Mouse (Mus musculus) ovary, postnatal 36 days (tissue): ENCODE data around the gene Gm4969.

Experiments
- DNase-seq: peaks from one replicate; pipeline ENCODE4 v3.0.0; 2022; ENCODE audit warnings: low spot score, mixed read lengths

Gm4969 gene

DNA sequence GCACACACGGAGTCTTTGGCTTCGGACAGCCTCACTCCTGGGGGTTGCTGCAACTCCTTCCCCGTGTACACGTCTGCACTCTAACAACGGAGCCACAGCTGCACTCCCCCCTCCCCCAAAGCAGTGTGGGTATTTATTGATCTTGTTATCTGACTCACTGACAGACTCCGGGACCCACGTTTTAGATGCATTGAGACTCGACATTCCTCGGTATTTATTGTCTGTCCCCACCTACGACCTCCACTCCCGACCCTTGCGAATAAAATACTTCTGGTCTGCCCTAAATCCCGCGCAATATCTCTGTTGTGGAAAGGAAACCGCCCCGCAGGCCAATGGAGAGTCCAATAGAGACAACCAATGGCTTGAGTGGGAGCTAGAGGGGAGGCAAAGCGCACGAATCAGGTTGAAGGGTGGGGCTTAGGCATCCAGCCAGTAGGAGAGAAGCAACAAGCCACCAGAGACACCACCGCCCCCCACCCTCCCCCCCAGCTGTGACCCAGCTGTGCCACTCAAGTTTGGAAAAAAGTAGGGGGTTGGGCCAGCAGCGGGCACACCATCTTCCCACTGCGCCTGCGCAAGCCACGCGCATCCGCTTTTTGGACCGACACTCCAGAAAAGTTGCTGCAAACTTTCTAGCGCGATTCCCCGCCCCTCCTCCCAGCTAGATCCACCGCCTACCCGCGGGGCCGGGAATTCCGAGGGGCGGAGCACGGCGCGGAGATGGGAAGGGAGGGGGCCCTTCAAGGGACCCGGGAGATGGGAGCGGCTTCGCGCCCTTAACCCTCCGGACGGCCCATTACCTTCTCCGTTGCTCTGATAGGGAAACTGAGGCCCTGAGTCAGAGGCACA, 24.4 kb downstream of the Gm4969 start:
- peak; percentile 99 for DNase-seq

- peak; percentile 89 for DNase-seq
Measured at GRCm38 (mm10) chr7:19093174-19093521, 25.0 kb downstream of the Gm4969 start.

DNA sequence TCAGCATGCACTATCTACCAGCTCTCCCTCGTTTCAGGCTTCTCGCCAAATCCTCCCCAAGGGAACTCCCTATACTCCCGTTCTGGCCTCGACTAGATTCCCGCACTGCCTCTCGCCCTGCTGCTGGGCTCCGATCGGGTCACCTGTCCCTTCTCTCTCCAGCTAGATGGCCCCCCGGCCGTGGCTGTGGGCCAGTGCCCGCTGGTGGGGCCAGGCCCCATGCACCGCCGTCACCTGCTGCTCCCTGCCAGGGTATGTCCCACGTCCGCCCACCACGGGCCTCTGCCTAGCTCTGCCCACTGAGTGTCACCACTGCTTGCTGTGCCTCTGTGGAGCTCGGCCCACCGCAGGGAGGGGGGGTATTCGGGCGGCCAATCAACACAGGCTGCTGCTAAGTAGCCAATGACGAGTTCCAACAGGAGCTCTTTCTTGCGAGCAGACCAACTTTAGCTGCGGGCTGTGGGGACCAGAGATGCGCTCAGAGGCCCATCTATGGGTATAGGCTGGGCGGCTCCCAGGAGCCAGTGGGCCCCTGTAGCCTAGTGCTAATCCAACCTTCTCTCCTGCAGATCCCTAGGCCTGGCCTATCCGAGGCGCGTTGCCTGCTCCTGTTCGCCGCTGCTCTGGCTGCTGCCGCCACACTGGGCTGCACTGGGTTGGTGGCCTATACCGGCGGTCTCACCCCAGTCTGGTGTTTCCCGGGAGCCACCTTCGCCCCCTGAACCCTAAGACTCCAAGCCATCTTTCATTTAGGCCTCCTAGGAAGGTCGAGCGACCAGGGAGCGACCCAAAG, 25.6 kb downstream of the Gm4969 start:
- peak; percentile 71 for DNase-seq

GRCm38 (mm10) chr7:19091913-19092312, 26.3 kb downstream of the Gm4969 start:
- no peak for DNase-seq

GRCm38 (mm10) chr7:19088813-19089212, 29.4 kb downstream of the Gm4969 start:
- peak; percentile 61 for DNase-seq

- no peak for DNase-seq
Measured at GRCm38 (mm10) chr7:19086760-19087159, 31.4 kb downstream of the Gm4969 start.

- no peak for DNase-seq
Measured at GRCm38 (mm10) chr7:19086042-19086441, 32.1 kb downstream of the Gm4969 start.

DNA sequence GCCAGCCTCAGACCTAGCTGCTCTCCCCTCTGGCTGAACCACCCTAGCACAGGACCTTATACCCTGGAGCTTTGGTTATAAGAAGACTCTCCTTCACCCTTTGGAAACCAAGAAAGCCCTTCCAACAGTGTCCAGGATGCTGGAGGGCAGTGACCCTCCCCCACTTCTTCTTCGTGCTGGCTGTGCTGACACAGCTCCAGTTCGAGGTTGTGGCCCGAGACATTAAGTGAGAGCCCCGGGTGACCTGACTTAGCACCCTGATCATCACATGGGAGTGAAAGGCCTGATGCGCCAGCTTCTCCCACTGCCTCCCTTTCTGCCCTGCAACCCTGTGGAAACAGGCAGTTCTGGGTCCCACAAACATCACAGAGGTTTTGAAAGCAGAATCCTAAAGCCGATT, 32.7 kb downstream of the Gm4969 start:
- DNase-seq, result no peak

DNA sequence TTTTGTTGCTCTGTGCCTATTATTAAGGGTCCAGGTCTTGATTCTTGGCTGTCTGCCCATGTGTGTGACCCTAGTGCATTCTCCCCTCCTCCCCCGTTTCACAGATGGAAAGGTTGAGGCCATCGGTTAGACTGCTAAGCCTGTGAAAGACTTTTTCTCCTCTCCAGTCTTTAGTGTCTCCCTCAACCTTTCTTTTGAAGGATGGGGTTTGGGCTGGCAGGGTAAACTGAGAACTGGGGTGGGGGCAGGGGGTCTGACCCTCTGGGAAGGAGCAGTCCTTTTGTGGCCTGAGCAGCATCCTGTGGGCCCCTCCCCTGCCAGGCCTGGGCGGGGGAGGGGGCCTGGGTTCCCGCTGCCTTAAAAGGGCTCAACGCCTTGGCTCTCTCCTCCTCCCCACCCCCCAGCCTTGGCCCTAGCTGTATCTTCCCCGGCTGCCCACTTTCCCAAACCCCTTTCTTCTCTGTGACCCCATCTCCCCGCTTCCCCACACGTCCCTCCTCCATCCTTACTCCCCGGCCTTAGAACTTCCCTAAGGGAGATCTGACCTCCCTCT, 33.2 kb downstream of the Gm4969 start:
- DNase-seq, result no peak

GRCm38 (mm10) chr7:19084277-19084771, 33.8 kb downstream of the Gm4969 start:
- DNase-seq, result no peak

DNA sequence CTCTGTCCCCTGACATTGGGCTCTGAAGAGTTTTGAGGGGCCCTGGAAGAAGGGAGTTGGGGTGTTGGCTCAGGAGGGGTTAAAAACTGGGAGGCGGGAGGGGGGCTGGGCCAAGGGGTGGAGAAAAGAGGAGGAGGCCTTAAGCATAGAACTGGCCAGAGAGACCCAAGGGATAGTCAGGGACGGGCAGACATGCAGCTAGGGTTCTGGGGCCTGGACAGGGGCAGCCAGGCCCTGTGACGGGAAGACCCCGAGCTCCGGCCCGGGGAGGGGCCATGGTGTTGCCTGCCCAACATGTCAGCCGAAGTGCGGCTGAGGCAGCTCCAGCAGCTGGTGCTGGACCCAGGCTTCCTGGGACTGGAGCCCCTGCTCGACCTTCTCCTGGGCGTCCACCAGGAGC, 34.5 kb downstream of the Gm4969 start, which contains the start of gene Dmpk:
Dmpk (plus strand) TSS at position 149 of the 400 bp plus-strand sequence.
- no peak for DNase-seq

DNA sequence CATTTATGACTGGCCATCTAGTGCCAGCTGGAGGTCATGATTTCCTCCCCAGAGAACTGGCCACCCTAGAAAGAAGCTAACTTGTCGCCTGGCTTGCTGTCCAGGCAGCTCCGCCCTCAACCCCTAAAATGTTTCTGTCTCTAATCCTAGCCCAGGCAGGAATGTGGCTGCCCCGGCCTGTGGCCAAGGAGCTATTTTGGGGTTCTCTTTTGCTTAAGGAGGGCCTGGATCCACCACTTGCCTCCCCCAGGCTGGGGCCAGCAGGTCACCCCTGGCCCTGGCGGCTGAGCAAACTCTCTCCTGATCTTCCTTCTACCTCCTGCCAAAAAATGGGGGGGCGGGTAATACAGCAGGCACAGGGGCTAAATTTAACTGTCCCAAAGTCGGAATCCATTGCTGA, 35.1 kb downstream of the Gm4969 start:
- no peak for DNase-seq

DNA sequence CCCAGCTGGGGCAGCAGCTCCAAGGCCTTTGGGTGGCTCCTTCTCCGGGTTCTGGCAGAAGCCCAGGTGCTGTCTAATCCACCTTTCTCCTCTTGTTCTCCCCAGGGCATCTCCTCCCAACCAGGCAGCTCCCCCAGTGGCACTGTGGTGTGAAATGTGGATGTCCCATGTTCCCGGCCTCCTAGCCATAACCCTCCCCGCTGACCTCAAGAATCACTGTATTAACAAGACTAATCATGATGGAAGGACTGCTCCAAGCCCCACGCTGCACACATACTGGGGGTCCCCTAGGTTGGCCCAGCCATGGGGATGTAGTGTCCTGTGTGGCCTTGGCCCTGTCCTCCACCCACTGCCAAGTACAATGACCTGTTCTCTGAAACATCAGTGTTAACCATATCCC, 36.0 kb downstream of the Gm4969 start:
- DNase-seq, result no peak

GRCm38 (mm10) chr7:19080451-19080950, 37.7 kb downstream of the Gm4969 start:
- no peak for DNase-seq

GRCm38 (mm10) chr7:19078732-19079131, 39.4 kb downstream of the Gm4969 start:
- no peak for DNase-seq

GRCm38 (mm10) chr7:19077761-19078160, 40.4 kb downstream of the Gm4969 start:
- DNase-seq, result no peak

GRCm38 (mm10) chr7:19076586-19076991, 41.6 kb downstream of the Gm4969 start:
- no peak for DNase-seq

- DNase-seq, result peak; percentile 95
Measured at GRCm38 (mm10) chr7:19075723-19076585, 42.2 kb downstream of the Gm4969 start, which contains the start of gene Dmwd. TSS of gene Dmwd (plus strand) at chr7:19076227.

DNA sequence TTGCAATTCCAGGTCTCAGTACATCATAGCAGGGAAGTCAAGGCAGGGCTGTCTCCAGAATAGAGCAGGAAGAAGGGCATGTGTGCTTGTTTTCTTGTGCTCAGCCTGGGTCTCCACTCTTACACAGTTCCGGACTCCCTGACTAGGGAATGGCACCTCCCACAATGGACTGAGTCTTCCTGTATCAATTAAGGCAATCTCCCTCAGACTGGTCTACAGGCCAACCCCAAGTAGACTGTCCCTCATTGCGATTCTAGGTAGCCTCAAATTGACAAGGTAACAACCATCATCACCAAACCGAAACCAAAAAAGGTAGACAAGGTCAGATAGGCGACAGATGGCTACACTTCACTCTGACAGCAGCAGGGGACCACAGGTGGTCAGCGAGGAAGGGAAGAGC, 42.9 kb downstream of the Gm4969 start:
- DNase-seq, result no peak

GRCm38 (mm10) chr7:19074494-19074893, 43.7 kb downstream of the Gm4969 start:
- no peak for DNase-seq

DNA sequence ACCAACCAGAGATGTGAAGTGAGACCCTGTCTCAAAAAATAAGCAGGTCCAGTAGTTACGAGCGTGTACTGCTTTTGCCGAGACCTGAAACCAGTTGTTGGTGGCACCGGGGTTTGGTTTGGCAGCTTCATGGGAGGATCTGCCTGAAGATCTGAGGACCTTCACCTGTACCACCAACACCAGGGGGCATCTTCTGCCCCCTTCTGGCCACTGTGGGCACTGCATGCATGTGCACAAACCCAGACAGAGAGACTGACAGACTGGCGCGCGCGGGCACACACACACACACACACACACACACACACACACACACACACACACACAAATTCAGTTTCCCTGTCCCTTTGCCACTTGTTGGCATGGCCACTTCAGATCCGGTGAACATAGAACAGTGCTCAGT, 44.7 kb downstream of the Gm4969 start:
- peak; percentile 31 for DNase-seq
